Mouse (Mus musculus): ENCODE results near the gene Cwc25. TPM values are rescaled to one million over a fixed set of nuclear protein-coding genes. Genes with fewer than 3 reads are reported as not detected.

The Cwc25 gene
- polyA plus RNA-seq, 1 experiment: 8.5 TPM

DNA sequence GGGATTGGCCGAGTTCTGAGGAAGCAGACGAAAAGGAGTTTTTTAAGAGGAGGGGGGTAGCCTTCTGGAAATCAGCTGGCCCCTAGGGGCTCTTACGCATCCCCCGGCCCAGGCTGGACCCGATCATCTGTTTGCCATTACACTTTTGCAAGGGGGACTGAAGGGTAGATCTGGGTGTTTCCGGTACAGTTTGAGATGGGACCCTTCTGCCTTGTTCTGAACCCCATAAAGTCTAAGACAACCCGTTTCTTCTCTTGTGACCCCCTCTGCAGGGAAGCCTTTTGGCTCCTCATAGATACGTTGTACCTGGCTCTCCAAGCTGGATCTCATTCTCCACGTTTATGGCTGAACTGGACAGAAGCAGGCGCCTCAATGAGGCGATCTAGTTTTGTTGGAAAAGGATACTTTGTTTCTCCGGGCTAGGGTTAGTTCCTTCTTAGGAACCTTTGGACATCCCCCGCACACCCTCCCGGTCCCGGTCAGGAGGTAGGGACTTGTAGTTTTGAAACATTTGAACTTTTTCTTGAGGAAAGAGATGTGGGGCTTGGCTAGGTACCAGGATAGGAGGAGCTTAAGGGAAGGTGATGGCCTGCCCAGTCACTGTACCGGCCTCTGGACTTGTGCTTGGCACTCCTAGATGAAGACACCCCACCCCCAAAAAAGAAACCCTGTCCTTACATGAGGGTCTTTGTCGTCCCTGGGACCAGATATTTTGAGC, 34.5 kb upstream of the Cwc25 start:
- Histone ChIP-seq H3K27ac (ENCODE audit: insufficient read depth, low read depth, low read length) (peak overlapping the region; percentile 87), H3K27me3 (replicated peaks; ENCODE audit: control insufficient read depth, insufficient read depth, low read length) (no peaks in the 10 kb centered on the region), H3K36me3 (ENCODE audit: control insufficient read depth, insufficient read depth, low read length) (no peaks in the 10 kb centered on the region), H3K4me1 (ENCODE audit: control insufficient read depth, insufficient read depth, low read length) (peaks cover 31% of the 10 kb centered on the region), H3K4me3 (ENCODE audit: insufficient read depth, low read depth, low read length) (peak overlapping the region; percentile 90)
- peak; percentile 94 for DNase-seq
- TF ChIP-seq CTCF (conservative IDR thresholded peaks at IDR 0.05; ENCODE audit: insufficient read depth, insufficient read length, low read depth, low read length) (no peak), POLR2A (IDR thresholded peaks at IDR 0.05; ENCODE audit: low read depth, low read length) (no peak)
- WGBS: 2% methylated on average over 17 of the region's 17 CpGs

DNA sequence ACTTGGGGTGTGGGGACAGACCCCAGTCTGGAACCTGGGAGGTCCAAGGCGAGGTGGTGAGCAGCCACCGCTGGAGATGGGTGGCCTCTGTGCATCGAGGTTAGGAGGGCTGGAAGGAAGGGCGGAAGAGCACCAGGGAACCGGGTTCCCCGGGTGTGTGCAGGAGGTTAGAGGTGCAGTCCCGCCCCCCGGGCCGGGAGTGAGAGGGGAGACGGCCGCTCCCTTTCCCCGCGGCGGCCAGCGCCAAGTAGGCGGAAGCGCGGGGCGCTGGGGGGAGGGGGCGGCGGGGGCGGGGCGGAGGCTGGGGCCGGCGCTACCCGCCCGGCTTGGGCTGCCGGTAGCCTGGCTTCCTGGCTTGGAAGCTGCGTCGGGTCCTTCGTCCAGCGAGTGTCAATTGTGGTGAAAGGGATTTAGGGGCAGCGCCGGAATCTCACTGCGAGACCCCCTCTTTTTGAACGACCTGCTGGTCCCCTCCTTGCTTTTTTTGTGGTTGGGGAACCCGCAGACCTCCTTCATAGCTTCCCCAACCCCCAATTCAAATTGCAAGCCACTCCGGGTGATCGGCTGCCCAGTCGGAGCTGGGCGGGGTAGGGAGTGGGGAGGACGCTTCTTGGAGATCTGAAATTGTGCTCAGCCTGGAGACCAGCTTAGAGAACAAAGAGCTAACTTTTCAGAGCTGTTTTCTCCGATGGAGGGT, 33.8 kb upstream of the Cwc25 start:
- Histone ChIP-seq H3K27me3 (replicated peaks; ENCODE audit: control insufficient read depth, insufficient read depth, low read length) (no peaks in the 10 kb centered on the region), H3K27ac (ENCODE audit: insufficient read depth, low read depth, low read length) (peak overlapping the region; percentile 96), H3K4me3 (ENCODE audit: insufficient read depth, low read depth, low read length) (peak overlapping the region; percentile 90), H3K4me1 (ENCODE audit: control insufficient read depth, insufficient read depth, low read length) (peaks cover 27% of the 10 kb centered on the region), H3K36me3 (ENCODE audit: control insufficient read depth, insufficient read depth, low read length) (no peaks in the 10 kb centered on the region)
- DNase-seq: peak; percentile 92
- no peak for TF ChIP-seq CTCF (conservative IDR thresholded peaks at IDR 0.05; ENCODE audit: insufficient read depth, insufficient read length, low read depth, low read length)
- TF ChIP-seq POLR2A (IDR thresholded peaks at IDR 0.05; ENCODE audit: low read depth, low read length): peak; percentile 37
- under 1% methylated on average over 39 of the region's 43 CpGs for WGBS

DNA sequence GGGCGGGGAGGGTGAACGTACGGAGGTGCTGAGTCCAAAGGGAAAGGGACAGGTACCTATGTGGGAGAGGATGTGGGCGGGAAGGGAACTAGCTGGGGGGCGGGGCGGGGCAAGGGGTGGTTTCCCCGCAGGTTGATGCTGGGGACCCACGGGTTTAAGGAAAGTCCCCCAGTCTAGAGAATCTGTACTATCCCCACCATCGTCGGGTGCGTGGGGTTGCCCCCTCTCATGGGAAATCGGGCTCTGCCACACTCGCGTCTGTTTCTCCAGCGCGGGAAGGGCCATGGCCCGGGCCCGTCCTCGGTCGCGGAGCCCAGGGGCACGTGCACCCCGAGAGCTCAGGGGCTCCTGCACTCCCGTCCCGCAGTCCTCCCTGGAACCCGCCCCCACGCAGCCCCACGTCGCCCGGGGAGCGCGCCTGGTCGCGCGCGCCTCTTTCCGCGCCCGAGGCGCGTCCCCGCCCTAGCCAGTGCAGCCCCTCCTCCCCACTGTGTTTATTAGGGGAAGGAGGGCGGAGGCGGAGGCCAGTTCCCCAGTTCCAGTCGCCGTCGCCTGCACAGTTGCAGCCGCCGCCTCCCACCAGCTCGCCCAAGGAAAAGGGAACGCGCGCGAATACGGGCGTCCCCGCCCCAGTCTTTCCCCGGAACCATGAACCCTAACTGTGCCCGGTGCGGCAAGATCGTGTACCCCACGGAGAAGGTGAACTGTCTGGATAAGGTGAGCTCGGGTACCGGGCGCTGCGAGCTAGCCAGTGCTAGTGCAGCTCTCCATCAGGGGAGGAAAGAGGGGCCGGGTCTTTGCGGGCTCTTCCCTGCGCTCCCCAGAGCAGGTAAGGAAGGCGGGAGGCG, 33.0 kb upstream of the Cwc25 start:
- Histone ChIP-seq H3K27me3 (replicated peaks; ENCODE audit: control insufficient read depth, insufficient read depth, low read length) (no peaks in the 10 kb centered on the region), H3K36me3 (ENCODE audit: control insufficient read depth, insufficient read depth, low read length) (no peaks in the 10 kb centered on the region), H3K4me3 (ENCODE audit: insufficient read depth, low read depth, low read length) (peak overlapping the region; percentile 90), H3K27ac (ENCODE audit: insufficient read depth, low read depth, low read length) (peak overlapping the region; percentile 96), H3K4me1 (ENCODE audit: control insufficient read depth, insufficient read depth, low read length) (peaks cover 20% of the 10 kb centered on the region)
- peak; percentile 79 for TF ChIP-seq POLR2A (IDR thresholded peaks at IDR 0.05; ENCODE audit: low read depth, low read length)
- TF ChIP-seq CTCF (conservative IDR thresholded peaks at IDR 0.05; ENCODE audit: insufficient read depth, insufficient read length, low read depth, low read length): no peak
- DNase-seq: peak; percentile 92
- WGBS: under 1% methylated on average over 71 of the region's 71 CpGs

DNA sequence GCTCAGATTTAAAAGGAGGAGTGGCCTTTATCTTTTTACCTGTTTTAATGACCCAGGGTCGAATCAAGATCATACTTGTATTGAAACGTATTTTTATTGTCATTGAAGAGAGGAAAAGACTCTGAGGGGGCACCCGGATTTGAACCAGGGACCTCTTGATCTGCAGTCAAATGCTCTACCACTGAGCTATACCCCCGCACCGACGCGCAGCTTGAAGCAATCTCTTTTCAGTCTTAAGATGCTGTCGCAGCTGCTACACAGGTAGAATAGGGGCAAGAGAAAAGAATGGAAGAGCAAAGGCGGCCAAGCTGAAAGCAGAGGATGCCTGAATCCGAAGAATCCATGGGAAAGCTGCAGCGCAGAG, 32.4 kb upstream of the Cwc25 start, which contains the start of gene Lasp1:
Lasp1 (plus strand) TSS at position 219 of the 364 bp plus-strand sequence.
- peaks cover 17% of the 10 kb centered on the region for H3K4me1 ChIP-seq (ENCODE audit: control insufficient read depth, insufficient read depth, low read length)
- no peaks in the 10 kb centered on the region for H3K36me3 ChIP-seq (ENCODE audit: control insufficient read depth, insufficient read depth, low read length)
- peak; percentile 89 for DNase-seq
- peak within 1 kb of the TSS; percentile 90 for H3K4me3 ChIP-seq (ENCODE audit: insufficient read depth, low read depth, low read length)
- no peak for TF ChIP-seq CTCF (conservative IDR thresholded peaks at IDR 0.05; ENCODE audit: insufficient read depth, insufficient read length, low read depth, low read length)
- TF ChIP-seq POLR2A (IDR thresholded peaks at IDR 0.05; ENCODE audit: low read depth, low read length): no peak
- H3K27ac ChIP-seq (ENCODE audit: insufficient read depth, low read depth, low read length): peak within 1 kb of the TSS; percentile 96
- WGBS: 1% methylated on average over 11 of the region's 11 CpGs
- H3K27me3 ChIP-seq (replicated peaks; ENCODE audit: control insufficient read depth, insufficient read depth, low read length): no peaks in the 10 kb centered on the region

DNA sequence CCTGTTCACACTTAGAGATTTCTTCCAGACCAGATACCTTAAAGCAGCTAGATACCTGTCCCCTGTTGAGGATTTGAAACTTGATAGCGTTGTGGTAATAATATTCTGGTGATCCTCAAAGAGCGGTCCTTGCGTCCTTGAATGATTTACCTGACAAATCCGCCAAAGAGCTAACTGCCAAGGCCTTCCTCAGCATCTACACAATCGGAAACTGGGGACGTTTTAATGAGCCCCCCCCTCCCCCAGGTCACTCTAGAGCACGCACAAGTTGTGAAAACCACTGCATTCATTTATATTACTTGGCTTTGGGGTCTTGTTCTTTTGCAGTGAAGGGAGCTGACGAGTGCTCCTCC, 31.7 kb upstream of the Cwc25 start:
- no peak overlapping the region for H3K4me3 ChIP-seq (ENCODE audit: insufficient read depth, low read depth, low read length)
- no peaks in the 10 kb centered on the region for H3K27me3 ChIP-seq (replicated peaks; ENCODE audit: control insufficient read depth, insufficient read depth, low read length)
- TF ChIP-seq POLR2A (IDR thresholded peaks at IDR 0.05; ENCODE audit: low read depth, low read length): no peak
- TF ChIP-seq CTCF (conservative IDR thresholded peaks at IDR 0.05; ENCODE audit: insufficient read depth, insufficient read length, low read depth, low read length): no peak
- no peak for DNase-seq
- WGBS: 63% methylated on average over 8 of the region's 8 CpGs
- H3K27ac ChIP-seq (ENCODE audit: insufficient read depth, low read depth, low read length): no peak overlapping the region
- peaks cover 14% of the 10 kb centered on the region for H3K4me1 ChIP-seq (ENCODE audit: control insufficient read depth, insufficient read depth, low read length)
- H3K36me3 ChIP-seq (ENCODE audit: control insufficient read depth, insufficient read depth, low read length): no peaks in the 10 kb centered on the region

DNA sequence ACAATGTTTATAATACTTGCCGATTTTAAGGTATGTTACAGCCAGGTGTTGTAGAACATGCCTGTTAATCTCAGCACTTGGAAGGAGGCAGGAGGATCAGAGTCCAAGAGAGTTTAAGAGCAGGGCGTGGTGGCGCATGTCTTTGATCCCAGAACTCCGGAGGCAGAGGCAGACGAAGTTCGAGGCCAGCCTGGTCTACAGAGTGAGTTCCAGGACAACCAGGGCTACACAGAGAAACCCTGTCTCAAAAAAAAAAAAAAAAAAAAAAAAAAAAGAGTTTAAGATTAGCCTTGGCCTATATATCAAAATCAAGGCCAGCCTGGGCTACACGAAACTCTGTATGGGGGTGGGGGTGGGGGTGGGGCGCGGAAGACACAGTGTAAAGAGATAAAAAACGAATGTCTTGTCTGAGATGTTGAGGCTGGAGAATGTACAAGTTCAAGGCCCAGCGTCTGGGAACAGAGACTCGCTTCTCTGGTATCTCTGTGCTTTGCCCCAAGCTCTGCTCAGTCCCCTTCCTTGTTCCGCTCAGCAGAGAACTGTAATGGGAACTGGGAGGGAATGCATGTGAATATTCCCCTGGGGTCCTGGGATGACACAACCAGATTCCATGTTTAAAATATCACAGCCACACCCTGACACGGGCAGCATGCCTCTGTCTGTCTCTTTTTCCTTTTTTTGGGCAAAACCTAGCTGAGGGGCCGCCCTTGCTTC, 31.2 kb upstream of the Cwc25 start:
- Histone ChIP-seq H3K27ac (ENCODE audit: insufficient read depth, low read depth, low read length) (no peak overlapping the region), H3K36me3 (ENCODE audit: control insufficient read depth, insufficient read depth, low read length) (no peaks in the 10 kb centered on the region), H3K4me1 (ENCODE audit: control insufficient read depth, insufficient read depth, low read length) (peaks cover 14% of the 10 kb centered on the region), H3K27me3 (replicated peaks; ENCODE audit: control insufficient read depth, insufficient read depth, low read length) (no peaks in the 10 kb centered on the region), H3K4me3 (ENCODE audit: insufficient read depth, low read depth, low read length) (no peak overlapping the region)
- TF ChIP-seq POLR2A (IDR thresholded peaks at IDR 0.05; ENCODE audit: low read depth, low read length): no peak
- TF ChIP-seq CTCF (conservative IDR thresholded peaks at IDR 0.05; ENCODE audit: insufficient read depth, insufficient read length, low read depth, low read length): no peak
- peak; percentile 19 for DNase-seq
- WGBS: 75% methylated on average over 15 of the region's 15 CpGs
